Mouse (Mus musculus): ENCODE data around the gene Ankrd16. TPM values are rescaled to one million over a fixed set of nuclear protein-coding genes. Genes with fewer than 3 reads are reported as not detected.

The Ankrd16 gene
- polyA plus RNA-seq, 1 experiment from 2014 or later: 41.7 TPM

DNA sequence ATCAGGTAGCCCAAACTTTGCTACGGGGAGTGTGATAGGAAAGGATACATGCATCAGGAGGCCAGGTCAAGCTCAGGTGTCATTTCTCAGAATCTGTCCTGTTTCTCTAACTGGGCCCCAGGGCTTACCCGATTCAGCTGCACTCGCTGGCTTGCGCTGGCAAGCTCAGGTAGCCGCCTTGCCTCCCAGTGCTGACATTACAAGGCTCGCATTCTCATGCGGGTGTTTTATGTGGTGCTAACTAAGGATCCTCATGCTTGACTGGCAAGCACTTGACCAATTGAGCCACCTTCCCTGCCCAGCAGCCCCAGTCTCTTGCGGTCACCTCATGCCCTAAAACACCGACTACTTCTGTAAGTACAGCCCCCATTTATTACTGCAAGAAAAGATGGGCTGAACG is 3.2 kb upstream of the Ankrd16 start:
- no peak for ATAC-seq (ENCODE audit: borderline replicate concordance, extremely low read depth, low FRiP score, low TSS enrichment)
- H3K4me3 ChIP-seq: no peak overlapping the region
- peaks cover 22% of the 10 kb centered on the region for H3K4me1 ChIP-seq
- H3K36me3 ChIP-seq: 0 out of 2 replicates have a peak, but pooled peaks cover 4% of the 10 kb centered on the region
- no peak overlapping the region for H3K27ac ChIP-seq
- 84% methylated on average over 10 of the region's 10 CpGs for WGBS
- no peak overlapping the region for H3K9ac ChIP-seq
- no peaks in the 10 kb centered on the region for H3K27me3 ChIP-seq
- H3K4me2 ChIP-seq: no peak overlapping the region
- no peaks in the 10 kb centered on the region for H3K9me3 ChIP-seq

DNA sequence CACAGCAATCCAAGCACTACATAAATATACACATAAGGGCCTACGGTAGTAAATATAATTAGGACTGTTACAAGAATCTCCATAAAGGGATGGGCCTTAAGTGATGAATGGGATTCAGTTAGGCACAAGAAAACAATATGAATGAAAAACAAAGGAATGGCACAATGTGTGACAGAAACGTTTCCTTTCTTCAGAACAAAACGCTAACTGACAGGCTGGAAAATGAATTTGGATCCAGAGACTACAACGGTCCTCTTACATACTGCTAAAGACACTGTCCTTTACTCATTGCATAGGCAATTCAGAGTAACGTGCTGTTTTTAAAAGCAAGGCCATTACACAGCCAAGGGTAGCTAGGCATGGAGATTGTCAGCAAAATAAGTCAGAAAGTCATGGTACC is 2.6 kb upstream of the Ankrd16 start:
- Histone ChIP-seq H3K27me3 (no peaks in the 10 kb centered on the region), H3K27ac (no peak overlapping the region), H3K9me3 (no peaks in the 10 kb centered on the region), H3K4me3 (no peak overlapping the region), H3K4me1 (peaks cover 27% of the 10 kb centered on the region), H3K4me2 (no peak overlapping the region), H3K9ac (no peak overlapping the region), H3K36me3 (no peaks in the 10 kb centered on the region)
- WGBS: 80% methylated on average over 5 of the region's 5 CpGs
- no peak for ATAC-seq (ENCODE audit: borderline replicate concordance, extremely low read depth, low FRiP score, low TSS enrichment)

DNA sequence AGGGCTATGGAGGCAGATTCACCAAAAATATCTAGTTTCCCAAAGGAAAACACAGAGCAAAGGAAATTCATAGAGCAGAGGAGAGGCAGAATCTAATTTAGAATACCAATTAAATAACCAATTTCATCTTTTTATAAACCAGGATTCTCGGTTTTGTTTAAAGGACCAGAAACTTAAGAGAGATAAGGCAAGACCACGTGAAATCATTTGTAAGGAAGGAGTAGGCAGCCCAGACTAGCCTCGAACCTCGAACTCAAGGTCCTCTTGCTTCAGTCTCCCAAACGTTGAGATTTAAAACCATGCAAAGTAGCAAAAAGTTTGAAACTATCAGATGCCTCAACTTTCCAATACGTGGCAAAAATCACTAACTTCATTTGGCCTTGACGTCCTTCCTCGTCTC is 1.3 kb upstream of the Ankrd16 start:
- Histone ChIP-seq H3K9me3 (no peaks in the 10 kb centered on the region), H3K4me3 (peak overlapping the region; percentile 80), H3K27me3 (no peaks in the 10 kb centered on the region), H3K36me3 (peaks cover 11% of the 10 kb centered on the region), H3K4me1 (peaks cover 27% of the 10 kb centered on the region), H3K4me2 (peak overlapping the region; percentile 75), H3K27ac (no peak overlapping the region), H3K9ac (peak overlapping the region; percentile 84)
- WGBS: 43% methylated on average over 8 of the region's 8 CpGs
- ATAC-seq (ENCODE audit: borderline replicate concordance, extremely low read depth, low FRiP score, low TSS enrichment): no peak

DNA sequence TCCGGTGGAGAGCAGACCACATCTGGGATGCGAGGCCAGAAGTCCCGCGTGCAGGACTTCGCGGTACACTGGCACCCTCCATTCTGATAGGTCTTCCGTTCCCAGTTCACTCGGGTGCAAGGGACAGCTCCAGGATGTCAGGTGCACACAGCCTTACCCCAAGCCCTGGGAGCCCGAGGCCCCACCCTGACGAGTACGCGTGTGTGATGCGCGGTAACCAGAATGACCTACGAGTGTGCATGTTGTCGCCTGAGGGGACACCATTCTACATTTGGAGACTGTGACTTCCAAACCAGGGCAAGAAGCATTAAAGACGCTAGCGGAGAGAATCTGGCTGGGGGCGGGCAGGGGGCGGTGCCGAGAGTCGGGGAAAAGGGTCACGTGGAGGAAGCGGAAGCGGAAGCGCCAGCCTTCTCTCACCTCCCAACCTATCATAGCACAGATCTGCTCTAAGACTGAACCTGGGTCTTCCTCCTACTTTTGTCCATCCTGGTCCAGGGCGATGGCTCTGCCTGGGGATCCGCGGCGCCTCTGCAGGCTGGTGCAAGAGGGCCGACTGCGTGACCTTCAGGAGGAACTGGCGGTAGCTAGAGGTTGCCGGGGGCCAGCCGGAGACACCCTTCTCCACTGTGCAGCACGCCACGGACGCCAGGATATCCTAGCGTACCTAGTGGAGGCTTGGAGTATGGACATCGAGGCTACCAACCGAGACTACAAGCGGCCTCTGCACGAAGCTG is 579 bp downstream of the Ankrd16 start:
- no peaks in the 10 kb centered on the region for H3K9me3 ChIP-seq
- H3K36me3 ChIP-seq: peaks cover 30% of the 10 kb centered on the region
- WGBS: under 1% methylated on average over 43 of the region's 43 CpGs
- peak overlapping the region; percentile 95 for H3K4me2 ChIP-seq
- no peaks in the 10 kb centered on the region for H3K27me3 ChIP-seq
- peak overlapping the region; percentile 80 for H3K4me3 ChIP-seq
- peak overlapping the region; percentile 66 for H3K9ac ChIP-seq
- peak overlapping the region; percentile 95 for H3K27ac ChIP-seq
- peak; percentile 82 for ATAC-seq (ENCODE audit: borderline replicate concordance, extremely low read depth, low FRiP score, low TSS enrichment)
- H3K4me1 ChIP-seq: peaks cover 27% of the 10 kb centered on the region

DNA sequence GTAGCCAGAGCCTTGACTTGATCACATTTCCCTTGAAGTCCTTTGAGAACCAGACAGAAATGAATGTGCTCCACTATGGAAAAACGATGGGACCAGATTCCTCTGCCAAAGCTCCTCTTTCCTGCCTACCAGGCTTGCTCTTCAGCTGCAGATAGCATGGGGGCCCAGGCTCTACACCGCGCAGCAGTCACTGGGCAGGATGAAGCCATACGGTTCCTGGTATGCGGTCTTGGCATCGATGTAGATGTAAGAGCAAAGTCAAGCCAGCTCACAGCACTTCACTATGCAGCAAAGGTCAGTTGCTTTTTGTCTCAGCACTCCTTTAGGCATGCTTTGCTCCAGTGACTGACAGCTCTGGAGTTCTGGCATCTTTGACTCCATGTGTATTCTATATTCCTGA is 6.5 kb downstream of the Ankrd16 start:
- H3K36me3 ChIP-seq: peaks cover 80% of the 10 kb centered on the region
- 87% methylated on average over 6 of the region's 6 CpGs for WGBS

DNA sequence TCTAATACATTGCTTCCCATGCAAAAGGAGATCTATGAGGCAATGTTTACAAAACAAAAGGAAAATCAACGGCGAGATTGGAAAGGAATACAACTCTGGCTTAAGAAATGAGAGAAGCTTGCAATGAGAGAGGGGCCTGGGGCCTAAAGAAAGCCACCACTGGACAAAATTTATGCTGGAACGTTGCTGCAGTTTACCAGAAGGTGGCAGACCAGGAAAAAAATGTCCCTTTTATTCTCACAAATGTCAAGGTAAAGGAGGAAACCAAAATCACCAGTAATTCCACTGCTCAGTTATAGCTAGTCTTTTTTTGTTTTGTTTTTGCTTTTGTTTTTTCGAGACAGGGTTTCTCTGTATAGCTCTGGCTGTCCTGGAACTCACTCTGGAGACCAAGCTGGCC is 17.0 kb downstream of the Ankrd16 start:
- WGBS: 71% methylated on average over 4 of the region's 4 CpGs
- Histone ChIP-seq H3K4me3 (no peak overlapping the region), H3K36me3 (peaks cover 22% of the 10 kb centered on the region), H3K27me3 (no peaks in the 10 kb centered on the region), H3K27ac (no peak overlapping the region), H3K4me2 (no peak overlapping the region), H3K9ac (no peak overlapping the region), H3K4me1 (no peaks in the 10 kb centered on the region), H3K9me3 (no peaks in the 10 kb centered on the region)
- no peak for ATAC-seq (ENCODE audit: borderline replicate concordance, extremely low read depth, low FRiP score, low TSS enrichment)

More for the DNA sequence above, 6.5 kb downstream of the Ankrd16 start:
- ATAC-seq (ENCODE audit: borderline replicate concordance, extremely low read depth, low FRiP score, low TSS enrichment): no peak
- H3K27me3 ChIP-seq: no peaks in the 10 kb centered on the region
- no peak overlapping the region for H3K27ac ChIP-seq
- no peaks in the 10 kb centered on the region for H3K9me3 ChIP-seq
- peaks cover 8% of the 10 kb centered on the region; the same call in 1 of the 2 replicates for H3K4me1 ChIP-seq
- H3K9ac ChIP-seq: no peak overlapping the region
- H3K4me3 ChIP-seq: no peak overlapping the region
- H3K4me2 ChIP-seq: no peak overlapping the region

DNA sequence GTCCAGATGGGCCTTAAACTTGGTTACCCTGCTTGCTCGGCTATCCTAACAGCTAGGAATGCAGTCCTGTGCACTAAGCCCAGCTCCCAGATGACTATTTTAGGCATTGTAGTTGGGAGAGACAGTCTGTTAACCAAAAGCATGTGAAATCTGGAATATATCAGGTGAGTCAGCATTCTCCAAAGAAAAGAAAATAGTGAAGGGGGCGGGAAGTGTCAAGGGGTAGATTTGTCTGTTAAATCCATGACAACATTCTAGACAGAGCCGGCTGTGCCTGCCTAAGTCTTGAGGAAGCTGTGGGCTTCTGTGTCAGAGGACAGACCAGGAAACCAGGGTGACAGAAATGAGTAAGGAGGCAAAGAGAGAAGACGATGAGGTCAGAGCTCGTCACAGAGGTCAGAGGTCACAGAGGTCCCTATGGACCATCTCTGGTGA is 20.3 kb downstream of the Ankrd16 start:
- H3K9me3 ChIP-seq: no peaks in the 10 kb centered on the region
- no peak overlapping the region for H3K4me3 ChIP-seq
- no peak overlapping the region for H3K9ac ChIP-seq
- H3K27me3 ChIP-seq: no peaks in the 10 kb centered on the region
- ATAC-seq (ENCODE audit: borderline replicate concordance, extremely low read depth, low FRiP score, low TSS enrichment): no peak
- no peaks in the 10 kb centered on the region for H3K4me1 ChIP-seq
- 72% methylated on average over 5 of the region's 5 CpGs for WGBS
- no peak overlapping the region for H3K27ac ChIP-seq
- H3K4me2 ChIP-seq: no peak overlapping the region
- H3K36me3 ChIP-seq: no peaks in the 10 kb centered on the region; the same call in 1 of the 2 replicates

DNA sequence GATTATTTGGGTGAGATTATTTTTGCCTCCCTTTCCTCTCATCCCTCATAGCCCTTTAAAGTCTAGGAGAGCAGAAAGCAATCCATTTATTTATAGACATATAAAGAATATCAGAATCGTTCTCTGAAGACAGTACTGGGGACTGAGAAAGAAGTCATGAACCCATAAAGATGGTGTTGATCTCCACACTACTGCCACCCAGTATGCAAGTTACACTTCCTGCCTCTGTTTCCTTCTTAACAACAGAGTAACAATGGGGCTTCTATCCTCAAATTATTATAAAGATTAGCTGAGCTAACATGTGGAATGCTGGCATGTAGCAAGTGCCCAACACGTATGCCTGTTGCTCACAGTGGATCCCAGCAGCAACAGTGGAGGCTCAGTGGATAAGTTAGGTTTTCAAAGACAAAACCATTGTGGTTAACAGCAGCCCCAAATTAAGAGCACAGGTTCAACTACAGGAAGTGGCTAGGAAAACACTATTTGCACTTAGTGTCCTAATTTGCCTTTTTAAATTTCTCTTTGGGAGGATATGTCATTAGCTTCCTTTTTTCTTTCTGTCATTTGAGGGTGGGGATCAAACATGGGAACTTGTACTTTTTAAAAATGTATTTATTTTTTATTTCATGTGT is 23.7 kb downstream of the Ankrd16 start:
- no peaks in the 10 kb centered on the region for H3K9me3 ChIP-seq
- H3K9ac ChIP-seq: no peak overlapping the region
- no peak overlapping the region for H3K4me3 ChIP-seq
- 80% methylated on average over 2 of the region's 2 CpGs for WGBS
- H3K4me2 ChIP-seq: no peak overlapping the region
- H3K4me1 ChIP-seq: no peaks in the 10 kb centered on the region
- no peak overlapping the region for H3K27ac ChIP-seq
- no peaks in the 10 kb centered on the region for H3K27me3 ChIP-seq
- ATAC-seq (ENCODE audit: borderline replicate concordance, extremely low read depth, low FRiP score, low TSS enrichment): no peak
- no peaks in the 10 kb centered on the region for H3K36me3 ChIP-seq

Other genes starting within 250 kb of the Ankrd16 start
- 22.0 and 25.4 TPM in 2 replicates for gene Pfkfb3, start 223.8 kb upstream of the Ankrd16 start, polyA plus RNA-seq (2015; fragmentation: Nextera tagmentation; extraction: Ambion mirVana)
- 134 and 136 TPM in 2 replicates for gene Rbm17, start 173.7 kb upstream of the Ankrd16 start, polyA plus RNA-seq (2015; fragmentation: Nextera tagmentation; extraction: Ambion mirVana)
- not detected in 2 replicates for gene Gm17490, start 151.6 kb upstream of the Ankrd16 start, polyA plus RNA-seq (2015; fragmentation: Nextera tagmentation; extraction: Ambion mirVana)
- gene Il2ra, start 135.1 kb upstream of the Ankrd16 start, polyA plus RNA-seq (2015; fragmentation: Nextera tagmentation; extraction: Ambion mirVana): 0.82 and 3.8 TPM in 2 replicates
- 3.1 and 4.5 TPM in 2 replicates for gene Il15ra, start 72.6 kb upstream of the Ankrd16 start, polyA plus RNA-seq (2015; fragmentation: Nextera tagmentation; extraction: Ambion mirVana)
- gene Fbh1, start 294 bp upstream of the Ankrd16 start, polyA plus RNA-seq (2015; fragmentation: Nextera tagmentation; extraction: Ambion mirVana): 98.8 and 105 TPM in 2 replicates

Data from lung, embryonic 15.5 days (tissue).